Mouse (Mus musculus) heart, embryonic 16.5 days (tissue): ENCODE data around the gene Peg10. TPM values are rescaled to one million over a fixed set of nuclear protein-coding genes. Genes with fewer than 3 reads are reported as not detected.

Experiments
- ATAC-seq: fragments of 200-750 bp; cut with Nextera tagmentation; replicated peaks from 2 replicates; pipeline ENCODE4 v1.8.0; 2017; ENCODE audit warnings: moderate number of reproducible peaks; ENCODE audit not compliant: insufficient read depth, low FRiP score; ENCODE audit errors: extremely low read depth
- H3K27ac ChIP-seq: fragments of 300-500 bp; sonication (generic); 2 replicates; pipeline ENCODE4 v1.5.1; 2014; ENCODE audit warnings: mild to moderate bottlenecking, low read length, control low read depth, moderate library complexity
- H3K27me3 ChIP-seq: fragments of 300-500 bp; sonication (generic); 2 replicates; pipeline ENCODE4 v1.6.1; 2014; ENCODE audit warnings: low read length, mixed read lengths; ENCODE audit not compliant: control insufficient read depth, insufficient read depth
- H3K36me3 ChIP-seq: fragments of 300-500 bp; sonication (generic); 2 replicates; pipeline ENCODE4 v1.6.1; 2014; ENCODE audit not compliant: control insufficient read depth, insufficient read depth
- H3K4me1 ChIP-seq: fragments of 300-500 bp; sonication (generic); 2 replicates; pipeline ENCODE4 v1.6.1; 2014; ENCODE audit warnings: low read length, mixed read lengths; ENCODE audit not compliant: control insufficient read depth, insufficient read depth
- H3K4me2 ChIP-seq: fragments of 300-500 bp; sonication (generic); 2 replicates; pipeline ENCODE4 v1.6.1; 2014; ENCODE audit warnings: low read depth, mild to moderate bottlenecking, control low read depth, low read length
- H3K4me3 ChIP-seq: fragments of 300-500 bp; sonication (generic); 2 replicates; pipeline ENCODE4 v1.5.1; 2014; ENCODE audit warnings: mild to moderate bottlenecking, control low read depth, low read length
- H3K9ac ChIP-seq: fragments of 300-500 bp; sonication (generic); 2 replicates; pipeline ENCODE4 v1.6.1; 2014; ENCODE audit warnings: low read length, control low read depth
- H3K9me3 ChIP-seq: fragments of 300-500 bp; sonication (generic); replicated peaks from 2 replicates; pipeline ENCODE4 v1.6.1; 2016; ENCODE audit warnings: low read length; ENCODE audit not compliant: control insufficient read depth
- WGBS: fragments of 180-500 bp; shearing (Covaris S2); extraction: QIAGEN DNeasy Blood & Tissue Kit; methylation state at CpG from one replicate; pipeline ENCODE4 v1.1.7; 2014; 5-methylcytosine and 5-hydroxymethylcytosine counted together
- polyA plus RNA-seq: library from polyadenylated mRNA; unstranded; fragments of >200 nt; fragmentation: Nextera tagmentation; extraction: Ambion mirVana; gene quantifications from 2 replicates; pipeline ENCODE4 v1.2.1, GENCODE M21; 2015

Gene Peg10
- polyA plus RNA-seq, 1 experiment from 2014 or later = 1.2 TPM

DNA sequence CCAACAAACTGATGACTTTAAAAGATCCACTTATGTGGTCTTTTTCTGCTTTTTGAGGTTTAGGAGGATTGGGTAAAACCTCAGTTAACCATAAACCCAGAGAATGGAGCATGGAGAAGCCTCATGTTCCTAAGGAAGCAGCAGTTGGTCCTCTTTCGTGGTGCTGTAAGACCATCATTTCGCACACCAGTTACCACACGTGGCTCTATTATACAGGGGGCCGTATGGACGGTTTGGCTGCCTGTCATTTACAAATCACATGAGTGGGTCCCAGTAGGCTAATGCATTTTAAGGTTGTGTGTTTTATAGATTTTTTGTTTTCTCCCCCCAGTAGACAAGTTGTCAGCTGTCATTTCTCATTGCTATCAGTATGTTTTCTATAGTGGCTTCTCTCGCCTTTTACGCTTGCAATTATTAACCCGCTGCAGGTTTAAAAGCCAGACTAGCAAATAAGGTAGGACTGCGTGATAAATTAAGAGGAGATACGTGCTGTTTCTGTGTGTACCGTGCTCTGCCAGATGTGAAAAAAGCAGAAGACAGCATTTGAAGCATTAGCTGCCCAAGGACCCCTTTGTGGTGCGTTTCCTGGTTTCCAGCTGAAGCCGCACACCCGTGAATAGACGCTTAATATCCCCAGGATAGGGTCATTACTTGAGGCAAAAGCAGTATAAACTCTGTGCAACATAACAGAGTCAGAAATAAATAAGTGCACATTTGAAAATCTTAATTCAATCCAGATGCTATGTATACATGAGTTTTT is 22.9 kb upstream of the Peg10 start:
- H3K4me2 ChIP-seq = no peak overlapping the region
- no peaks in the 10 kb centered on the region for H3K27me3 ChIP-seq
- H3K36me3 ChIP-seq = no peaks in the 10 kb centered on the region
- H3K9ac ChIP-seq = no peak overlapping the region
- H3K4me1 ChIP-seq = no peaks in the 10 kb centered on the region
- H3K27ac ChIP-seq = no peak overlapping the region
- H3K9me3 ChIP-seq = no peaks in the 10 kb centered on the region
- 86% methylated on average over 15 of the region's 15 CpGs for WGBS
- ATAC-seq = no peak
- H3K4me3 ChIP-seq = no peak overlapping the region

DNA sequence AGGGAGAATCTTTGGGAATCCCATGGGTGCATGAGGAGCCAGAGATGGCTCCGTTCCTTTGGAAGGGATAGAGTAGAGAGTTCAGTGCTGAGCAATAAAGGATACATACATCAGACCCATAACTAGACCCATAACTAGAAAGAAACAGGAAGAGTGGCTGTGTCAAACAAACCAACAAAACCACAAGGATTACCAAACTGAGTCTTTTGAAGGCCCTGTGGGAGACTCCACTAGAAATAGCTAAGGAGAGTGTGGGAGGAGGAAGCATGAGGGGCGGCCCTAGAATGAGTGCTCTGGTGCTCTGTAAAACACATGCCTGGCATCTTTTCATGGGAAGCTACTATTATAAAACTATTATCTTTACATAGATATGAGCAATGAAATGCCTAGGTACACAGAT is 18.8 kb upstream of the Peg10 start:
- 86% methylated on average over 2 of the region's 2 CpGs for WGBS
- no peak for ATAC-seq
- Histone ChIP-seq H3K36me3 (no peaks in the 10 kb centered on the region), H3K9ac (no peak overlapping the region), H3K27ac (no peak overlapping the region), H3K4me2 (no peak overlapping the region), H3K4me3 (no peak overlapping the region), H3K27me3 (no peaks in the 10 kb centered on the region), H3K9me3 (no peaks in the 10 kb centered on the region), H3K4me1 (peaks cover 6% of the 10 kb centered on the region)

DNA sequence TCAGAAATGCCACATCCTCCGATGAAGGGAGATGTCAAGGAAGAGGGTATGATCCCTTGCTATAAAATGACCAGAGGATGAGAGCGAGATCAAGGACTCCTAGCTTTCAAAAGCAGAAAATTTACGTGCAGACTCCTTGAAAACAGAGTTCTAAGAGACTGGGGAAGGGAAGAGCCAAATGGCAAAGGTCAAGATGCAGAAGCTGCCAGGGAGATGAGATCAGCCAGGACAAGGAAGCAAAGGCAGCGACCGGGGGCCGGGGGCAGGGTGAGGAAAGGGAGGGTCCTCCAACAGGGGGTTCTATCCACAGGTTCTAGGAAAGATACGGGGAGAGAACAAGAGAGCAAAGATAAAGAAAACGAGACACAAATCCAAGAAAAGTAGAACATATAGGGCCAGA is 15.4 kb upstream of the Peg10 start:
- Histone ChIP-seq H3K4me3 (no peak overlapping the region), H3K9me3 (no peaks in the 10 kb centered on the region), H3K27me3 (no peaks in the 10 kb centered on the region), H3K36me3 (no peaks in the 10 kb centered on the region), H3K9ac (no peak overlapping the region), H3K27ac (no peak overlapping the region), H3K4me1 (peaks cover 7% of the 10 kb centered on the region), H3K4me2 (no peak overlapping the region)
- ATAC-seq = no peak
- WGBS = 50% methylated on average over 8 of the region's 8 CpGs

DNA sequence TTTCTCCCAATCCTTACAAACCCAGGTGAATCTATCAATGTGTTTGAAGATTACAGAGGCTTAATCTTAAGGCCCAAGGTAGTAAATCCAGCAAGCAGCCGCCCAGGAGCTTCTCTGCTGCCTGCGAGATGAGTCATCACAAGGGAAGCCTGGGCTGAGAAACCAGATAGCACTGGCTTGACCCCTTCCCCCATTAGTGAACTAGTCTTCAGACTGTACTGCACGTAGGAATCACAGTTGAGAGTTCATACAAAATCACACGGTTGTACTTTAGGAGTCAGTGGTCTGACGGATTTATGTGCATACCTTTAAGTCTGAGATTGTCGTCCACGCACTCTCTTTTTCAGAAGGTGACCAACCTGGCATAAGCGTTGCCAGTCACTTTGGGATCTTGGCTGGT is 13.9 kb upstream of the Peg10 start:
- Histone ChIP-seq H3K27me3 (no peaks in the 10 kb centered on the region), H3K4me3 (no peak overlapping the region), H3K9ac (no peak overlapping the region), H3K9me3 (no peaks in the 10 kb centered on the region), H3K27ac (no peak overlapping the region; the same call in 1 of the 2 replicates), H3K4me1 (peaks cover 15% of the 10 kb centered on the region), H3K4me2 (no peak overlapping the region), H3K36me3 (no peaks in the 10 kb centered on the region)
- ATAC-seq = peak; percentile 63; the same call in 1 of the 2 replicates
- WGBS = 46% methylated on average over 8 of the region's 8 CpGs

DNA sequence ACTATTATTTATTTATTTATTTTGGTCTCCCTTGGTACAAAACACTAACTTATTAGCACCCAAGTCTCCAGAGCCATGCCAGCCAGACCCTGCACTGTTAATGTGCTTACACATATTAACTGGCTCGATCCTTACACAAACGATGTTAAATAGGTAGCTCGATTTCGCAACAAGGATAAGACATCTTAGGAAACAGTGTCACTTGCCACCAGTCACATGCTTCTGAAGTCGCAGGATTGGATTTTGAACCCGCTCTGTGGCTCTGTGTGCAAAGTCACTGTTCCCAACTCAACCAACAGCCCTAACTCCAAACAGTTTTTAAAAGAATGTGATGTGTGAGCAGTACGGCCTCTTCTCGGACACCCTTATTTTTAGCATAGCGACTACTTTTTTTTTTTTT is 10.7 kb upstream of the Peg10 start:
- H3K27ac ChIP-seq = no peak overlapping the region
- 72% methylated on average over 9 of the region's 9 CpGs for WGBS

DNA sequence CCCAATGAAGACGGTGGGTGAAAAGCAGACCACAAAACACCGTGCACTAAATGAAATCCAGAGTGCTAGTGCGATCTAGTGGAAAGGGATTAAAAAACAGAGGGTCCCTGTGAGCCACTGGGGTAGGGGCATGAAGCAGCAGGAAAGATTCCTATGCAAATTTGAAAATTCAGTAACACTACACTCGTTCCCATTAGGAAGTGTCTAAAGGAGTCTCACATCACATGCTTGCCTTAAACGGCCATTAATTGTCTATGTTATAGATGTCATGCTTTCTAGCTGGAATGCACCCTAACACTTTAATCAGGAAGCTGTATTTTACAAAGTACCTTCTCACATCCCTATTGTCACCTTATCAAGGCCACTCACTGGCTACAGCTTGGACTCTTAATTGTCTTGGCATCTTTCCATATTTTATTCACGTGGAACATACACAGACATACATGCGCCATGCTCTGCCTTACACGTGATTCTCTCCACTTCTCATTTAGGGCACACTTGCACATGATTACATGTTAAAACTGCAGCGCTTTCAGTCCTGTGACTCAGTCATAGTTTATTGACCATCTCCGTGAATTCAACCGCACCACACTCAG is 9.0 kb upstream of the Peg10 start:
- Histone ChIP-seq H3K9ac (no peak overlapping the region), H3K36me3 (no peaks in the 10 kb centered on the region), H3K4me1 (peaks cover 22% of the 10 kb centered on the region), H3K4me2 (0 out of 2 replicates have a peak overlapping the region, but pooled peaks have one; percentile 7), H3K27me3 (no peaks in the 10 kb centered on the region), H3K27ac (no peak overlapping the region), H3K9me3 (no peaks in the 10 kb centered on the region), H3K4me3 (no peak overlapping the region)
- ATAC-seq = no peak
- WGBS = 41% methylated on average over 11 of the region's 11 CpGs

More for the DNA sequence above, 10.7 kb upstream of the Peg10 start:
- no peak overlapping the region for H3K4me3 ChIP-seq
- ATAC-seq = no peak
- H3K4me2 ChIP-seq = no peak overlapping the region
- H3K4me1 ChIP-seq = peaks cover 26% of the 10 kb centered on the region
- H3K9me3 ChIP-seq = no peaks in the 10 kb centered on the region
- no peaks in the 10 kb centered on the region for H3K27me3 ChIP-seq
- H3K9ac ChIP-seq = no peak overlapping the region
- H3K36me3 ChIP-seq = no peaks in the 10 kb centered on the region

DNA sequence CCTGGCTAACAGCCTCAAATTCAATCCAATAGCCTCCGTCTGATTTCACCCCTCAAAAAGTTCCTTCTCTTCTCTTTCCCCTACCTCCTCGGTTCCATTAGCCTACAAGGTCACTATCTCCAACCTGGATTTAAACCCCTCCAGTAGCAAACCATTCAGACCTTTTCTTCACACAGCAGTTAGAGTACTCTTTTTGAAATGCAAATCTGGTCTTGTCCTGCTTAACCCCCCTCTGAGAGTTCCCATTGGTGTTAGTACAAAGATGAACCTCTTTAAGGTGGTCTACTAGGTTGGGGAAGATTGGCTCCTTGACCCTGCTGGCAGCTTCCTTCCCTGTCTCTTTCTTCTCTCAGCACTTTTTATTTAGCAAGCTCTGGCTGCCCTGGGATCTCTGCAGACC is 8.4 kb upstream of the Peg10 start:
- Histone ChIP-seq H3K36me3 (no peaks in the 10 kb centered on the region), H3K9me3 (no peaks in the 10 kb centered on the region), H3K4me2 (no peak overlapping the region), H3K4me1 (peaks cover 19% of the 10 kb centered on the region), H3K4me3 (no peak overlapping the region), H3K27ac (no peak overlapping the region), H3K27me3 (no peaks in the 10 kb centered on the region), H3K9ac (no peak overlapping the region)
- ATAC-seq = no peak
- 43% methylated on average over 2 of the region's 2 CpGs for WGBS

DNA sequence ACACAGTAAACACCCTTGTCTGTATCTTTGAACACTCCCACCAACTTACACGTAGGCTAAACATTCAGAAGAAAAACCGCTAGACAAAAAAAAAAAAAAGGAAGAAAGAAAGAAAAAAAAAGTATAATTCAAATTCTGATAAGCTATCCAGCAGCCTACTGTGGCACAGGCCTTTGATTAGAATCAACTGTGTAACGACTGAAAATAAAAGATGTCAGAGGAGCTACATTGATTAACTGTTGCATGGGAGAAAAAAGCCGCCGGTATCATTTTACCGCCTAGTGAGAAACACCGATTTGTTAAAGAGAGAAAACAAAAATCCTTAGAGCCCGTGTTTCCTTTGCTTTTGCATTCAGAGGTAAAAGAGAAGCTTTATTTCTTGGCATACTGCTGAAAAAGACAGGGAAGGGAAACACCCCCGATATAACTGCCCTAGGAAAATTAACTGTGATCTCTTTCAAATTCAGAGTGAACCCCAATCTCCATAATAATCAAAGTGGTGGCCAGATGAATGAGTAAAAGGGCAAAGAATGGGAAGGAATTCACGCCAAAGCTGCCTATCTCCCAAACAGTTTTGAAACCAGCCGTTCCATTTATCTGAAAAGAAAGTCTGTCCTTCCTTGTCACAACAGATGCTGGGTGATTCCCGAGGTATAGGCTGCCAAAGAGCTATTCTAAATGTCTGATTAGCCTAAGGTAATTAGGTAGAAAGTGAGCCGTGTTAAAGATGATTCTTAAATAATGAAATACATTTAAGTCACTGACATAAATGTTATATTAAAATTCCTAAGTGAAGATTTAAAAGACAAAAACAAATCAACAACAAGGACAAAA is 7.4 kb upstream of the Peg10 start:
- no peak overlapping the region for H3K4me2 ChIP-seq
- H3K9me3 ChIP-seq = no peaks in the 10 kb centered on the region
- no peak overlapping the region for H3K27ac ChIP-seq
- H3K36me3 ChIP-seq = no peaks in the 10 kb centered on the region
- peaks cover 19% of the 10 kb centered on the region for H3K4me1 ChIP-seq
- WGBS = 43% methylated on average over 13 of the region's 13 CpGs
- H3K9ac ChIP-seq = no peak overlapping the region
- no peak overlapping the region for H3K4me3 ChIP-seq
- H3K27me3 ChIP-seq = no peaks in the 10 kb centered on the region
- no peak for ATAC-seq

DNA sequence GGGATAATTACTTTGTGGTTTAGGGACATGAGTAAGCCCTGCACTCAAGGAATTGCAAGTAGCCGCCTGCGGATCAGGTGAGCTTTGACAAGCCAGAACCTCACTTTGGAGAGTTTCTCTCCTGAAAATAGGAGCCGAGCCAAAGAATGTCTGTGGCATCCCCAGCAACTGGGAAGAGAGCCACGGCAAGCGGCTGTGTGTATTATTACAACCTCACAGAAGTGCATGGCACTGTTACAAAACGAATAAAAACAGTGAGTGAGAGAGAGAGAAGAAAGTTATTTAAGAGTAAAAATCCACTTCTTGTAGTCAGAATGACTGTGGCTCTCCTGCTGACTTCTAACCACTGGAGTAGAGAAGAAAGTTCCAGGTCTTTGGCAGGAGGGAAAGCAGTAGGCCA is 6.6 kb upstream of the Peg10 start:
- H3K4me1 ChIP-seq = peaks cover 19% of the 10 kb centered on the region
- WGBS = 10% methylated on average over 6 of the region's 6 CpGs

More for the DNA sequence above, 6.6 kb upstream of the Peg10 start:
- Histone ChIP-seq H3K4me3 (no peak overlapping the region), H3K36me3 (no peaks in the 10 kb centered on the region), H3K4me2 (peak overlapping the region; percentile 14; the same call in 1 of the 2 replicates), H3K9ac (no peak overlapping the region), H3K27me3 (no peaks in the 10 kb centered on the region), H3K9me3 (no peaks in the 10 kb centered on the region), H3K27ac (peak overlapping the region; percentile 36)
- ATAC-seq = peak; percentile 67
